Mouse (Mus musculus) liver, adult (tissue): ENCODE results near the gene Psg29.

ENCODE experiments used
- GATA4 ChIP-seq: IDR thresholded peaks from 2 replicates; pipeline ENCODE4 v1.6.1; 2014; ENCODE audit warnings: mild to moderate bottlenecking, low read length; ENCODE audit not compliant: insufficient replicate concordance

The Psg29 gene

GRCm38 (mm10) chr7:17203177-17203576 is at the start of gene Psg29:
TSS of gene Psg29 (plus strand) at chr7:17203477.
- TF ChIP-seq GATA4: no peak

DNA sequence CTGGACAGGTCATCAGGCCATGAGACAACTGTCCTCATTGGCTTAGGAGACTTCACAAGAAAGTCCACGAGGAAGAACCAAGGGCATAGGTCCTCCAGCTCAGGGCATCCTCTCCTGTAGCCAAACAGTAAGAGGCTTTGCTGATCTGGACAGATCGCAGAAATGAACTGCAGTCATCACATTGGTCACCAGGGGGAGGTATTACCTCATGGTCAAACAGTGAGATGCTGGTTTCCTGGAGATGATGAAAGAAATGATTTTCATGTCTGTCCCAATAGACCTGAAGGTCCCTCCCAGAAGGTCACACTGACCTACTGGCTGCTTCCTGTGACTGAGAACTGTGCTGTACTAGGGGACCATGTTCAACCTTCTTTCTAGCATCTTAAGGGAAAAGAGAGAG is 47.6 kb upstream of the Psg29 start:
- TF ChIP-seq GATA4: no peak

GRCm38 (mm10) chr7:17156885-17157677 is 46.2 kb upstream of the Psg29 start:
- TF ChIP-seq GATA4: no peak

- no peak for TF ChIP-seq GATA4
Observed at GRCm38 (mm10) chr7:17159011-17159410, 44.3 kb upstream of the Psg29 start.

DNA sequence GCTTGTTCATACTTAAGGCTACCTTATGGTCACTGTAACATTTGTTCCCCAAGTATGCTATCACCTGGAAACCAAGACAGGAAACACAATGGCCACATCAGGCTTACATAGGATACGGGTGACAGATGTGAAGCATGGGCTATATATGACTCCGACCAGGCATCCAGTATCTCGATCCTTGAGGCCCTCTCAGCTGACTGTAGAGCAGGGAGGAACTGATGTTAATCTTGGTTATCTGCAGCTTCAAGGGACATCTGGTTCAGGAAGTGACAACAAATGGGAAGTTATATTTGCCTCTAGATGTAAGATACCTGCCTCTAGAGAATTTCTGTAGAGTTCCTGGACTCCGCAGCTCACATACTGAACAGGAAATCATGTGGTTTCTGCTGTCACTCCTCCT is 31.4 kb upstream of the Psg29 start:
- TF ChIP-seq GATA4: no peak

- no peak for TF ChIP-seq GATA4
Observed at GRCm38 (mm10) chr7:17205530-17206184, 2.4 kb downstream of the Psg29 start.
